Mouse (Mus musculus) heart, embryonic 11.5 days (tissue): ENCODE measurements around the gene Rab21. TPM values are rescaled to one million over a fixed set of nuclear protein-coding genes. Genes with fewer than 3 reads are reported as not detected.

Experiments used
- ATAC-seq: fragments of 200-750 bp; cut with Nextera tagmentation; replicated peaks from 2 replicates; pipeline ENCODE4 v1.8.0; 2017; ENCODE audit warnings: moderate library complexity; ENCODE audit not compliant: insufficient number of reproducible peaks, low FRiP score, low TSS enrichment
- H3K27ac ChIP-seq: fragments of 300-500 bp; sonication (generic); 2 replicates; pipeline ENCODE4 v1.5.1; 2014; ENCODE audit warnings: mild to moderate bottlenecking, low read depth, low read length
- H3K27me3 ChIP-seq: fragments of 300-500 bp; sonication (generic); 2 replicates; pipeline ENCODE4 v1.6.1; 2014; ENCODE audit warnings: mild to moderate bottlenecking, low read length, mixed read lengths; ENCODE audit not compliant: control insufficient read depth, insufficient read depth
- H3K36me3 ChIP-seq: fragments of 300-500 bp; sonication (generic); 2 replicates; pipeline ENCODE4 v1.6.1; 2014; ENCODE audit warnings: mild to moderate bottlenecking, low read length, moderate library complexity, mixed read lengths; ENCODE audit not compliant: control insufficient read depth, insufficient read depth
- H3K4me1 ChIP-seq: fragments of 300-500 bp; sonication (generic); 2 replicates; pipeline ENCODE4 v1.6.1; 2014; ENCODE audit warnings: low read length; ENCODE audit not compliant: control insufficient read depth, insufficient read depth
- H3K4me2 ChIP-seq: fragments of 300-500 bp; sonication (generic); 2 replicates; pipeline ENCODE4 v1.6.1; 2014; ENCODE audit warnings: mild to moderate bottlenecking, moderate library complexity
- H3K4me3 ChIP-seq: fragments of 300-500 bp; sonication (generic); 2 replicates; pipeline ENCODE4 v1.5.1; 2014; ENCODE audit warnings: low read depth, low read length
- H3K9ac ChIP-seq: fragments of 300-500 bp; sonication (generic); 2 replicates; pipeline ENCODE4 v1.6.1; 2014; ENCODE audit warnings: mild to moderate bottlenecking, low read depth, low read length, moderate library complexity
- H3K9me3 ChIP-seq: fragments of 300-500 bp; sonication (generic); replicated peaks from 2 replicates; pipeline ENCODE4 v1.6.1; 2016; ENCODE audit warnings: low read length; ENCODE audit not compliant: control insufficient read depth
- WGBS: fragments of 180-500 bp; shearing (Covaris S2); extraction: QIAGEN DNeasy Blood & Tissue Kit; methylation state at CpG from one replicate; pipeline ENCODE4 v1.1.7; 2014; ENCODE audit not compliant: insufficient replicate concordance; 5-methylcytosine and 5-hydroxymethylcytosine counted together
- polyA plus RNA-seq: library from polyadenylated mRNA; unstranded; fragments of >200 nt; fragmentation: Nextera tagmentation; extraction: Ambion mirVana; gene quantifications from 2 replicates; pipeline ENCODE4 v1.2.1, GENCODE M21; 2014

The Rab21 gene
- polyA plus RNA-seq, 1 experiment from 2014 or later, result 10.3 TPM

GRCm38 (mm10) chr10:115309191-115309590 lies 6.2 kb downstream of the Rab21 start:
- Histone ChIP-seq H3K36me3 (no peaks in the 10 kb centered on the region), H3K9ac (no peak overlapping the region), H3K9me3 (no peaks in the 10 kb centered on the region), H3K4me1 (peaks cover 32% of the 10 kb centered on the region), H3K27me3 (no peaks in the 10 kb centered on the region), H3K27ac (no peak overlapping the region), H3K4me3 (no peak overlapping the region), H3K4me2 (no peak overlapping the region)
- 82% methylated on average over 4 of the region's 4 CpGs for WGBS
- ATAC-seq, result no peak

- WGBS, result 86% methylated on average over 7 of the region's 7 CpGs
- Histone ChIP-seq H3K4me1 (peaks cover 15% of the 10 kb centered on the region), H3K9ac (no peak overlapping the region), H3K27me3 (no peaks in the 10 kb centered on the region), H3K36me3 (no peaks in the 10 kb centered on the region), H3K4me3 (no peak overlapping the region), H3K27ac (no peak overlapping the region), H3K4me2 (no peak overlapping the region), H3K9me3 (no peaks in the 10 kb centered on the region)
- no peak for ATAC-seq
Observed at GRCm38 (mm10) chr10:115307331-115307875, 8.0 kb downstream of the Rab21 start.

GRCm38 (mm10) chr10:115298683-115299082 lies 16.7 kb downstream of the Rab21 start:
- no peak overlapping the region for H3K27ac ChIP-seq
- H3K9me3 ChIP-seq, result no peaks in the 10 kb centered on the region
- no peak overlapping the region for H3K9ac ChIP-seq
- no peak overlapping the region for H3K4me2 ChIP-seq
- peaks cover 3% of the 10 kb centered on the region for H3K36me3 ChIP-seq
- ATAC-seq, result no peak
- 88% methylated on average over 4 of the region's 4 CpGs for WGBS
- H3K4me3 ChIP-seq, result no peak overlapping the region
- H3K27me3 ChIP-seq, result no peaks in the 10 kb centered on the region
- H3K4me1 ChIP-seq, result no peaks in the 10 kb centered on the region

- peaks cover 10% of the 10 kb centered on the region for H3K36me3 ChIP-seq
- H3K4me1 ChIP-seq, result no peaks in the 10 kb centered on the region
- WGBS, result 90% methylated on average over 5 of the region's 5 CpGs
- no peak overlapping the region for H3K4me2 ChIP-seq
- no peak for ATAC-seq
- no peak overlapping the region for H3K4me3 ChIP-seq
- no peak overlapping the region for H3K27ac ChIP-seq
- H3K9ac ChIP-seq, result no peak overlapping the region
- H3K27me3 ChIP-seq, result no peaks in the 10 kb centered on the region
- no peaks in the 10 kb centered on the region for H3K9me3 ChIP-seq
Observed at GRCm38 (mm10) chr10:115297582-115297981, 17.8 kb downstream of the Rab21 start.

GRCm38 (mm10) chr10:115296401-115296935 lies 18.9 kb downstream of the Rab21 start:
- 82% methylated on average over 9 of the region's 9 CpGs for WGBS
- H3K4me1 ChIP-seq, result no peaks in the 10 kb centered on the region

GRCm38 (mm10) chr10:115295162-115295561 lies 20.2 kb downstream of the Rab21 start:
- 92% methylated on average over 3 of the region's 3 CpGs for WGBS
- no peak overlapping the region for H3K9ac ChIP-seq
- H3K27ac ChIP-seq, result no peak overlapping the region
- H3K4me3 ChIP-seq, result no peak overlapping the region
- no peak for ATAC-seq
- H3K4me1 ChIP-seq, result no peaks in the 10 kb centered on the region
- H3K4me2 ChIP-seq, result no peak overlapping the region
- no peaks in the 10 kb centered on the region for H3K9me3 ChIP-seq
- H3K27me3 ChIP-seq, result no peaks in the 10 kb centered on the region
- peaks cover 13% of the 10 kb centered on the region for H3K36me3 ChIP-seq

More at GRCm38 (mm10) chr10:115296401-115296935, 18.9 kb downstream of the Rab21 start:
- H3K27me3 ChIP-seq, result no peaks in the 10 kb centered on the region
- H3K27ac ChIP-seq, result no peak overlapping the region
- ATAC-seq, result no peak
- H3K9me3 ChIP-seq, result no peaks in the 10 kb centered on the region
- no peak overlapping the region for H3K9ac ChIP-seq
- no peak overlapping the region for H3K4me2 ChIP-seq
- H3K4me3 ChIP-seq, result no peak overlapping the region
- peaks cover 10% of the 10 kb centered on the region for H3K36me3 ChIP-seq

GRCm38 (mm10) chr10:115294715-115295114 lies 20.7 kb downstream of the Rab21 start:
- Histone ChIP-seq H3K27me3 (no peaks in the 10 kb centered on the region), H3K4me3 (no peak overlapping the region), H3K36me3 (peaks cover 13% of the 10 kb centered on the region), H3K4me1 (no peaks in the 10 kb centered on the region), H3K9me3 (no peaks in the 10 kb centered on the region), H3K9ac (no peak overlapping the region), H3K4me2 (no peak overlapping the region), H3K27ac (no peak overlapping the region)
- ATAC-seq, result no peak
- WGBS, result 94% methylated on average over 7 of the region's 7 CpGs

- Histone ChIP-seq H3K27ac (no peak overlapping the region), H3K4me2 (no peak overlapping the region), H3K9ac (no peak overlapping the region), H3K4me3 (no peak overlapping the region), H3K36me3 (peaks cover 13% of the 10 kb centered on the region), H3K27me3 (no peaks in the 10 kb centered on the region), H3K4me1 (no peaks in the 10 kb centered on the region), H3K9me3 (no peaks in the 10 kb centered on the region)
- ATAC-seq, result no peak
- WGBS, result 86% methylated on average over 7 of the region's 7 CpGs
Observed at GRCm38 (mm10) chr10:115293946-115294345, 21.4 kb downstream of the Rab21 start.

- no peak overlapping the region for H3K4me2 ChIP-seq
- no peaks in the 10 kb centered on the region for H3K27me3 ChIP-seq
- no peak overlapping the region for H3K27ac ChIP-seq
- peaks cover 17% of the 10 kb centered on the region for H3K36me3 ChIP-seq
- no peak overlapping the region for H3K4me3 ChIP-seq
- no peaks in the 10 kb centered on the region for H3K4me1 ChIP-seq
- H3K9me3 ChIP-seq, result no peaks in the 10 kb centered on the region
- H3K9ac ChIP-seq, result no peak overlapping the region
- 86% methylated on average over 9 of the region's 9 CpGs for WGBS
- ATAC-seq, result no peak
Observed at GRCm38 (mm10) chr10:115290671-115291070, 24.7 kb downstream of the Rab21 start.
